Mouse (Mus musculus) left cerebral cortex, adult 8-10 months (tissue): ENCODE measurements at regions not wholly inside any gene's neighbourhood (a gene's known extent, or its start where the extent isn't known, plus 50 kb on each side); places are given as distances from the start of the nearest gene placed in this dataset.
A peak's percentile ranks its signal among the peaks of the same experiment; 100 is the strongest.

Experiments
- DNase-seq, 2 experiments: peaks; one replicate each; pipeline ENCODE4 v3.0.0; 2022; ENCODE audit warnings: low spot score in 2 of 2

DNA sequence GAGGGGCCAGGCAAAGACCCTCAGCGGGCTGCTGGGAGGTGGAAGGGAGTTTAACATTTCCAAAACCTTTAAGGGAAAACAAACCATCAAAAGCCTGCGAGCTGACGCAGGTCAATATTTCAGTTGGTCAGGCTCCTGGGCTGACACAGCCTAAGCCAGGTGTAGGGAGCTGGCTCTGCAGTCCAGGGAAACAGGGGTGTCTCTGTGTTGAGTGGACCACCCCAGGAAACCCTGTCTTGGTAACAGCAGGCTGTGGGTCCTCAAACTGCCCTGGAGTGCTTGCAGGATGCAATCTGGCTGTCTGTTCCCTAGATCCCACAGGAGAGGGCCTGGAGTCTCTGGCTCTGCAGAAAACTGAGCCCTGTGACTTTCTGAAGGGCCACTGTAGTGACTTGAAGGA, 236.2 kb upstream of the Tle3 start:
- no peak for DNase-seq

- no peak for DNase-seq
These were observed 233.3 kb upstream of the Tle3 start for GRCm38 (mm10) chr9:61138741-61139368.

GRCm38 (mm10) chr9:61143101-61143500, 229.1 kb upstream of the Tle3 start:
- DNase-seq, result peak in 1 of 2 experiments; percentile 48

GRCm38 (mm10) chr9:61144685-61145318, 227.4 kb upstream of the Tle3 start:
- DNase-seq, result no peak

- no peak for DNase-seq
These were observed 226.4 kb upstream of the Tle3 start for GRCm38 (mm10) chr9:61145738-61146137.

DNA sequence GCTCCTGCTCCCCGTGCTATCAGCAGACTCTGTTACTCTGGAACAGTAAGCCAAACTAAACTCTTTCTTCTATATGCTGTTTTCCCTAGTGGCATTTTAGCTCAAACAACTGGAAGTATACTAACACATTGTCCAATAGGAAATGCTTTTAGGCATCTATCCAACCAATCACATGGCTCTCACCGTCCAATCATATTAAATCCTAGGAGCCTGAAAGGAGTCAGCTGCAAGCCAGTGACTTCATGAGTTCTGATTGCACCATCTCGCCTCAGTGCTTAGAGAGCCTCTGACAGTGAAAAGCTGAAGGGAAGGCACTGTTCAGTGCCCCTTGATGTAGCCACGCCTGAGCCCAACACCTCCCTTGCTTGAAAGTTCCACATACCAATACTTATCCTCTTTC, 221.0 kb upstream of the Tle3 start:
- DNase-seq, result no peak

DNA sequence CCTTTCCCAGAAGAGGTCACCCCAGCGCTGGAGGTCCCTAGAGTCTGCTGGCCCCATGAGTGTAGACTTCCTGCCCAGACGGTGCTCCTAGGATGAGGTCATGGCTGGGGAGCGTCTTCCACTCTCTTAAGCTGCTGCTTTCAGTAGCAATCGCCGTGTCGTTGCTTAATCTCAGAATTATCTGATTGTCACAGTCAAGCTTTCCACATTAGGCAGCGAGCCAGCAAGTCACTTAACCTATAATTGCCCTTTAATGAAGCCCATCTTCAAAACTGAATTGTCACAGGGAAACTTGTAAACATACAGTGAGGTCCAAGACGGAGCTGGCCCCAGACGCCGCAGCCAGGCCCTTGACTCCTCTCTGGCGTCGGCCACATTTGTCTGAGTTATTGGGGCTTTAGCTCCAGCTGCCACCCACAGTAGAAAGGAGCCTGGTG, 220.2 kb upstream of the Tle3 start:
- DNase-seq, result no peak

- no peak for DNase-seq
These were observed 217.4 kb upstream of the Tle3 start for GRCm38 (mm10) chr9:61154721-61155120.

- DNase-seq, result no peak
These were observed 216.3 kb upstream of the Tle3 start for GRCm38 (mm10) chr9:61155851-61156250.

DNA sequence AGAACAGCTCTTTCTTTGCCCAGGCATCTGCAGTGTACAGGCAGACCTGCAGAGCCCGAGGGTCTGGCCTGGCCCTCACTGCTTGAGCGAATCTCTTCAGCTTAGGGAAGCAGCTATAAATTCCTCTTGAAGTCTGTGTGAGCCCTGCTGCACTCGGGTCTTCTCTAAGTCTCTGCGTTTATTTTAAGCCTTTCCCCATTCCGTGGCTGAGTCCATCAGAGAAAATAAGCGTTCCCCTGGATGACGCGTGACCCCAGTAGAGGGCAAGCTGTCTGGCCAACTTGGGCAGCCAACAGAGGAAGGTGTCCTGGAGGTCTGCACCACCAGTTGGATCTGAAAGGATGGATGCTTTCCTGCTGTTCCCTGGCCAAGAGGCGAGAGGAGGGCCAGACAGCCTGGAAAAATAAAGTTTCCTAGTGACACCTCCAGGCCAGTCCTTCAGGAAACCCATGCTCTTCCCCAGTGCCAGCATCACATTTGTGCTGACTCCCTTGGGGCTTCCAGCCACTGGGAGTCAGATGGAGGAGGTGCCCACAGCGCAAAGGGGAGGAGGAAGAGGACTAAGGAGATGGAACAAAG, 213.9 kb upstream of the Tle3 start:
- DNase-seq, result no peak

- DNase-seq, result no peak
These were observed 213.0 kb upstream of the Tle3 start for GRCm38 (mm10) chr9:61159159-61159558.

GRCm38 (mm10) chr9:61159616-61160015, 212.6 kb upstream of the Tle3 start:
- no peak for DNase-seq

DNA sequence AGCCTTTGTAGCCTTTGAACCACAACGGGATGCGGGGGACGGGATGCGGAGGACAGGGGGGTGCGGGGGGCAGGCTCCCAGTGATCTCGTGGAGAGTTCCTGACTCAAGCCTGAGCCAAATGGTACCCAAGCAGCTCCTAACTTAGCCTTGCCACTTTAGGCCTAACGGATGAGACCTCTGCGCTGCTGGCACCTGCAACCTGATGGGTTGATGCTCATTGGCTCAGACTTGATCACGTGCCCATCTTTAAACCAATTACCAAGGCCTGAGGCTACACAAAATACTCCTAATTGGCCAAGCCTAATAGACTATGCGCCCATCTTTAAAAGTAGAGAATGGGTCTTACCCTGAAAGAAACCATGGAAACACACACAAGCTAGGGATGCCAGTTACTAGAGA, 209.3 kb upstream of the Tle3 start:
- DNase-seq, result no peak

DNA sequence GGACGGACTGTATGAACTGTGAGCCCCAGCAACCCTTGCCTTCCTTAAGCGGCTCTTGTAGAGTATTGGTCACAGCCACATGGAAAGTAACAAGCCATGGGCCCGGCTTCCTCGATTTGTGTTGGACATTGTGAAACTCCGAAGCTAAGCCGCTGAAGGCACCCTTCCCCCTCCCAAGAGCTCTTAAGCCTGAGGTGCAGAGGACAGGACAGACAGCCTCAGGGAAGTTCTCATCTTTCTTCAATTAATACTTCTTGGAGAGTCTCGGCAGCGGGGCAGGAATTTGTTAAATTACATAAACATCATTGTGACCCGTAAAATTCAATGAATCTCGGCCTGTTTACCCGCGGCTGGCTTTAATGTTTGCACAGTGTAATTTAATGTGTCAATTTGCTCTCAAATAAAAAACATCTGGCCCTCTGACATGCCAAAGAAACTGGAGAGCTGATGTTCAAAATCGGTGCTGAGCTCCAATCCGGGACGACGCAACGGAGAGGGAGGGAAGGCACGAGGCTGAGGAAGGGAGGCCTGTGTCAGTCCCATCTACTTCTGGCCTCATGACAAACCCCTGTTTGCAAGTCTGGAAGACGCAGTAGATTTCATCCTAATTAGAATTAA, 208.4 kb upstream of the Tle3 start:
- no peak for DNase-seq

DNA sequence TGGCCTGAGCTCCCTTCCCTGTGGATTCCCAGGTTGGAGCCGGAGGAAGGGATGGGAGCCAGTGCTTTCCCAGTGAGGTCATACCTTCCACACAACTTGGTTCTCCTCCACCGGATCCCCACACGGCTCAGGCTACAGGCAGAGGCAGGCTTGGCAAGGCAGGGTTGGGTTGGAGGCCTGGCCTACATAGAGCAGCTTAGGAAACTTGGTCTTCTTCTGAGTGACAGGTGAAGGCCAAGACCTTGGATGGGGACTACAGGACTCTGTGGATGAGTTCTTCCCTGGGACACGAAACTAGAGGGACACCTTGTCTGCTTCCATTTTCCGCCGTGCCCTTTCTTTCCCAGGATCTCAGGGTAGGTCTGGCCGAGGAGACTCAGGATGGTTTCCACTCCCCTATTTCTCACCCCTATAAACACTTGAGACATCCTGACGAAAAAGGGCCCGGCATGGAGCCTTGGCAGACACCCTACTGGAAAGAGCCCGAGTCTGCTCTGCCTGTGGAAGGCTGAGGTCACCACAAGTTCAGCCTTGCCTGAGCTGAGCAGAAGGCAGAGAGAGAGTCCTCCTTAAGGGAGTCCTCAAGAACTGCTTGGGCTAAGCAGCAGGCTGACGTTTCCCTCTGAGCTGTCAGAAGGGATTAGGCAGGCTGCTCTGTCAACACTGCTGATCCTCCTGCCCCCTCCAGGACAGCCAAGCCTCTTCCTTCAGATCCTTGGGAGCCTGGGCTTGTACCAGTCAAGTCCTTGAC, 207.5 kb upstream of the Tle3 start:
- DNase-seq, result no peak

GRCm38 (mm10) chr9:61166115-61166514, 206.1 kb upstream of the Tle3 start:
- no peak for DNase-seq

DNA sequence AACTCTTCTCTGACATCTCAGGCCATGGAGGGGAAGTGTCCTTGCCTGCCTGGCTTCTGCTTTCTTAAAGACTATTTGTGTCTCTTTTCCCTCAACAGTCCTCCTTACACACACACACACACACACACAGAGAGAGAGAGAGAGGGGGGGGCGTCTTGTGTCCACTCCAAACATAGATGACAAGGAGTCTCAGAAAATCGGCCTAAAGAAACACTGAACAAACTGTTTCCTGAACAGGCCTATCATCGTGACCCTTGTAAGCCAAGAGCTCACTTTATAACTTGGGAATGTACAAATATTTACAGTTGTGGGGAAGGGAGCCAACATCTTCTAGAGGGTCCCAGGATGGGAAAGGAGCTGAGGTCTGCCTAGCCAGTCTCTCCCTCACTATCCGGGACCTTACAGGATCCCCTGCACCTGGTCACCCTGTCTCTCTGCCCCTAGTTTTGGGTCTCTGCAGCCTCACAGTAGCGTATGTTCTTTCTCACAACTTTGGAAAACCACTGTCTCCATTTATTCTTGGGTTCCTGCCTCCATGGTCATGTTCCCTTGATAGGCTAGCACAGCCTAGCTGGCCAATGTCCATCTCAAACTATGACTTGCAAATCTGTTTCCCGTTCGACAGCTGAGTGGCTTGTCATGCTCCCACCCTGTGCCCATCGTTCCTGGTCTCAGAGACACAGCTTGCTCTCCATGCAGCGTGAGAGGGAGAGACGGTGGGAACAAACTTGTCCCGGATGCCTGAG, 204.9 kb upstream of the Tle3 start:
- no peak for DNase-seq

DNA sequence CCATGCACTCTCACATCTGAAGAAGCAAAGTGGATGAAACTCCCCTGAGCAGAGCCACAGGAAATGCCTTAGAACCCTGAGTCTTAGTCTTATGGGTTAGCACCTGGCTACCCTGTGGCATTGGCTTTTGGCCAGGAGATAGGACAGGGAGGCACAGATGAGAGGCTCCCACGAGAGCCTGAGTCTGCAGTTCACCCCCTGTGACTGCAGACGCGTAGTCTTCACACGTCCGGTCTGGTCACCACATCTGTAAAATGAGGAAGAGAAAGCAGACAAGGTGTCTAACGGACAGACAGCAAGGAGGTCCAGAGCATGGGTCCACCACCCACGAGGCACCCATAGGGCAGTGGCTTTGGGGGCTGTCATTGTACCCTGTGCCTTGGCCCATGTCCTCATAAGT, 203.2 kb upstream of the Tle3 start:
- DNase-seq, result peak in 1 of 2 experiments; percentile 18

GRCm38 (mm10) chr9:61169506-61170090, 202.6 kb upstream of the Tle3 start:
- no peak for DNase-seq

DNA sequence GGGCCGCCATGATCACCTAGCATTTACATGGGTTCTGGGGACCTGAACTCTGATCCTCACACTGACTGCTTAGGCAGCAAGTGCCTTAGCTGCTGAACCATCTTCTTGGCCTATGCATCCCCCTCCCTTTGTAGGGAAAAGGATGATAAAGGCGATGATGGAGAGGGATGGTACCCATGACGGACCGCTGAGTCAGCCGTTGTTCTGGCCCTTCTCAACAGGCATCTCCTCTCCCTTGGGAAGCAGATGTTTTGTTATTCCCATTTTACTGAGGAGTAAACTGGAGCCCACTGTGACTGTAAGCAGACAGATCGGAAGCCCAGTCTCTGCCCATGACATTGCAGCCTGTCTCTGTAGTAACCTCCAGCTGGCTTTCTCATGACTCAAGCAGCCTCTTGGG, 201.2 kb upstream of the Tle3 start:
- no peak for DNase-seq

DNA sequence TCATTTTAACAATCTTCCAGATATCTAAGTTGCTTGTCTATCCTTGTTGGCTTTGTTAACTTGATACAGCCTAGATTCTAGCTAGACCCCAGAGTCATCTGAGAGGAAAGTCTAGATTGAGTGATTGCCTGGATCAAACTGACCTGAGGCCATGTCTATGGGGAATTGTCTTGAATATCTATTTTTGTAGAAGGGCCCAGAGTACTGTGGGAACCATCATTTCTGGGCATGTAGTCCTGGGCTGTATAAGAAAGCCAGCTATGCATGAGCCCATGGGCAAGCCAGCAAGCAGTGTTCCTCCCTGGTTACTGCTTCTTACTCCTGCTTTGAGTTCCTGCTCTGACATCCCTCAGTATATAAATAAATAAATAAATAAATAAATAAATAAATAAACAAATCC, 199.7 kb upstream of the Tle3 start:
- no peak for DNase-seq
